Mouse (Mus musculus): Measurements from ENCODE around the gene Gpc5. TPM values are rescaled to one million over a fixed set of nuclear protein-coding genes. Genes with fewer than 3 reads are reported as not detected.

Gene Gpc5
- total and polyA plus RNA-seq, 3 experiments = 0.14 TPM; not detected in 2

- Histone ChIP-seq H3K4me3 (replicated peaks in 1 of 3; ENCODE audit: low read depth in 2 of 3, low read length in 2 of 3, poor library complexity in 1 of 3) (no peak overlapping the region), H3K9ac (ENCODE audit: insufficient read depth, low read depth) (no peak overlapping the region), H3K4me1 (ENCODE audit: control insufficient read depth in 1 of 2, insufficient read depth in 2 of 2) (no peaks in the 10 kb centered on the region), H3K4me2 (ENCODE audit: insufficient read depth, low read depth, poor library complexity, severe bottlenecking) (no peak overlapping the region), H3K36me3 (replicated peaks in 1 of 2; ENCODE audit: control insufficient read depth in 1 of 2, insufficient read depth in 1 of 2, low read length in 1 of 2) (no peaks in the 10 kb centered on the region), H3K27ac (ENCODE audit: insufficient read depth, low read depth) (no peak overlapping the region), H3K27me3 (replicated peaks) (no peaks in the 10 kb centered on the region), H3K9me3 (replicated peaks; ENCODE audit: low read length) (peaks cover 2% of the 10 kb centered on the region), H3K79me2 (replicated peaks; ENCODE audit: control insufficient read depth, extremely low read depth, insufficient read depth, poor library complexity, severe bottlenecking) (no peaks in the 10 kb centered on the region)
- dilution Hi-C loops (cut with MboI; ENCODE audit: extremely low pct_ligation_motif_present, extremely low pct_unique_long_range_greater_than_20kb, low sequenced_read_pairs) (no loop called here), in situ Hi-C loops (cut with MboI; ENCODE audit: low pct_ligation_motif_present, low pct_unique_long_range_greater_than_20kb, low sequenced_read_pairs) (no loop called here)
- TF ChIP-seq USF1 (IDR thresholded peaks at IDR 0.05; ENCODE audit: low read depth, low read length) (no peak), HCFC1 (IDR thresholded peaks at IDR 0.05; ENCODE audit: low read depth, low read length) (no peak), USF2 (conservative IDR thresholded peaks at IDR 0.05; ENCODE audit: low read depth, low read length) (no peak)
- no peak for DNase-seq (ENCODE audit: extremely low read depth)
Observed at GRCm38 (mm10) chr14:115614154-115614553, 522.1 kb downstream of the Gpc5 start.

GRCm38 (mm10) chr14:115616305-115616704 lies 524.3 kb downstream of the Gpc5 start:
- Histone ChIP-seq H3K4me1 (ENCODE audit: control insufficient read depth in 1 of 2, insufficient read depth in 2 of 2) (no peaks in the 10 kb centered on the region), H3K4me3 (replicated peaks in 1 of 3; ENCODE audit: low read depth in 2 of 3, low read length in 2 of 3, poor library complexity in 1 of 3) (no peak overlapping the region), H3K36me3 (replicated peaks in 1 of 2; ENCODE audit: control insufficient read depth in 1 of 2, insufficient read depth in 1 of 2, low read length in 1 of 2) (no peaks in the 10 kb centered on the region), H3K79me2 (replicated peaks; ENCODE audit: control insufficient read depth, extremely low read depth, insufficient read depth, poor library complexity, severe bottlenecking) (no peaks in the 10 kb centered on the region), H3K4me2 (ENCODE audit: insufficient read depth, low read depth, poor library complexity, severe bottlenecking) (no peak overlapping the region), H3K27ac (ENCODE audit: insufficient read depth, low read depth) (no peak overlapping the region), H3K9me3 (replicated peaks; ENCODE audit: low read length) (peaks cover 2% of the 10 kb centered on the region), H3K9ac (ENCODE audit: insufficient read depth, low read depth) (no peak overlapping the region), H3K27me3 (replicated peaks) (no peaks in the 10 kb centered on the region)
- in situ Hi-C loops (cut with MboI; ENCODE audit: low pct_ligation_motif_present, low pct_unique_long_range_greater_than_20kb, low sequenced_read_pairs) (no loop called here), dilution Hi-C loops (cut with MboI; ENCODE audit: extremely low pct_ligation_motif_present, extremely low pct_unique_long_range_greater_than_20kb, low sequenced_read_pairs) (no loop called here)
- TF ChIP-seq EP300 (IDR thresholded peaks at IDR 0.05; ENCODE audit: low read length) = no peak
- no peak for TF ChIP-seq MAFK (IDR thresholded peaks at IDR 0.05; ENCODE audit: insufficient replicate concordance, low read length)
- no peak for TF ChIP-seq TCF12 (IDR thresholded peaks at IDR 0.05; ENCODE audit: low read depth, low read length)
- TF ChIP-seq HCFC1 (IDR thresholded peaks at IDR 0.05; ENCODE audit: low read depth, low read length) = no peak
- TF ChIP-seq MEF2A (IDR thresholded peaks at IDR 0.05; ENCODE audit: borderline replicate concordance, low read depth, low read length) = no peak
- no peak for TF ChIP-seq PAX5 (IDR thresholded peaks at IDR 0.05; ENCODE audit: low read length)
- TF ChIP-seq ZMIZ1 (IDR thresholded peaks at IDR 0.05; ENCODE audit: low read depth, low read length) = no peak
- no peak for TF ChIP-seq TBP (conservative IDR thresholded peaks at IDR 0.05; ENCODE audit: low read depth, low read length)
- no peak for TF ChIP-seq POLR2A (IDR thresholded peaks at IDR 0.05; ENCODE audit: low read depth, low read length)
- TF ChIP-seq CHD2 (IDR thresholded peaks at IDR 0.05; ENCODE audit: low read length) = no peak
- TF ChIP-seq RAD21 (IDR thresholded peaks at IDR 0.05; ENCODE audit: low read depth, low read length) = no peak
- TF ChIP-seq JUND (conservative IDR thresholded peaks at IDR 0.05; ENCODE audit: low read depth, low read length) = no peak
- TF ChIP-seq CTCF (conservative IDR thresholded peaks at IDR 0.05 in 1 of 2, IDR thresholded peaks at IDR 0.05 in 1 of 2; ENCODE audit: low read depth in 2 of 2, low read length in 2 of 2) = no peak
- DNase-seq (ENCODE audit: extremely low read depth) = no peak

GRCm38 (mm10) chr14:115616846-115617245 lies 524.8 kb downstream of the Gpc5 start:
- Histone ChIP-seq H3K27me3 (replicated peaks) (no peaks in the 10 kb centered on the region), H3K79me2 (replicated peaks; ENCODE audit: control insufficient read depth, extremely low read depth, insufficient read depth, poor library complexity, severe bottlenecking) (no peaks in the 10 kb centered on the region), H3K4me3 (replicated peaks in 1 of 3; ENCODE audit: low read depth in 2 of 3, low read length in 2 of 3, poor library complexity in 1 of 3) (no peak overlapping the region), H3K9me3 (replicated peaks; ENCODE audit: low read length) (peaks cover 2% of the 10 kb centered on the region), H3K9ac (ENCODE audit: insufficient read depth, low read depth) (no peak overlapping the region), H3K4me2 (ENCODE audit: insufficient read depth, low read depth, poor library complexity, severe bottlenecking) (no peak overlapping the region), H3K36me3 (replicated peaks in 1 of 2; ENCODE audit: control insufficient read depth in 1 of 2, insufficient read depth in 1 of 2, low read length in 1 of 2) (no peaks in the 10 kb centered on the region), H3K4me1 (ENCODE audit: control insufficient read depth in 1 of 2, insufficient read depth in 2 of 2) (no peaks in the 10 kb centered on the region), H3K27ac (ENCODE audit: insufficient read depth, low read depth) (no peak overlapping the region)
- TF ChIP-seq RAD21 (IDR thresholded peaks at IDR 0.05; ENCODE audit: low read depth, low read length) = no peak
- no peak for TF ChIP-seq USF1 (IDR thresholded peaks at IDR 0.05; ENCODE audit: low read depth, low read length)
- no peak for TF ChIP-seq CTCF (conservative IDR thresholded peaks at IDR 0.05 in 1 of 2, IDR thresholded peaks at IDR 0.05 in 1 of 2; ENCODE audit: low read depth in 2 of 2, low read length in 2 of 2)
- no peak for TF ChIP-seq MAFK (IDR thresholded peaks at IDR 0.05; ENCODE audit: insufficient replicate concordance, low read length)
- no peak for TF ChIP-seq MXI1 (IDR thresholded peaks at IDR 0.05; ENCODE audit: low read depth, low read length)
- TF ChIP-seq HCFC1 (IDR thresholded peaks at IDR 0.05; ENCODE audit: low read depth, low read length) = no peak
- no peak for TF ChIP-seq MYC (IDR thresholded peaks at IDR 0.05; ENCODE audit: low read depth, low read length)
- no peak for TF ChIP-seq ZKSCAN1 (IDR thresholded peaks at IDR 0.05; ENCODE audit: borderline replicate concordance, low read depth, low read length)
- TF ChIP-seq JUND (conservative IDR thresholded peaks at IDR 0.05; ENCODE audit: low read depth, low read length) = no peak
- no peak for TF ChIP-seq ETS1 (conservative IDR thresholded peaks at IDR 0.05; ENCODE audit: low read depth, low read length)
- no peak for DNase-seq (ENCODE audit: extremely low read depth)
- in situ Hi-C loops (cut with MboI; ENCODE audit: low pct_ligation_motif_present, low pct_unique_long_range_greater_than_20kb, low sequenced_read_pairs) (no loop called here), dilution Hi-C loops (cut with MboI; ENCODE audit: extremely low pct_ligation_motif_present, extremely low pct_unique_long_range_greater_than_20kb, low sequenced_read_pairs) (no loop called here)

Data from CH12.LX (cell line).